Mouse (Mus musculus) limb, embryonic 14.5 days (tissue): ENCODE results near the gene Bend4. TPM values are rescaled to one million over a fixed set of nuclear protein-coding genes. Genes with fewer than 3 reads are reported as not detected.

Experiments used
- ATAC-seq: fragments of 200-750 bp; cut with Nextera tagmentation; 2 replicates; pipeline ENCODE4 v1.8.0; 2017; ENCODE audit warnings: low read depth, moderate number of reproducible peaks, moderate TSS enrichment; ENCODE audit not compliant: low FRiP score
- DNase-seq: peaks from one replicate; pipeline ENCODE4 v3.0.0-alpha.2; 2015; ENCODE audit warnings: low spot score
- H3K27ac ChIP-seq: fragments of 300-500 bp; sonication (generic); replicated peaks from 2 replicates; pipeline ENCODE4 v1.5.1; 2014; ENCODE audit warnings: low read depth, mild to moderate bottlenecking, low read length, moderate library complexity, mixed read lengths
- H3K27me3 ChIP-seq: fragments of 300-500 bp; sonication (generic); 2 replicates; pipeline ENCODE4 v1.6.1; 2014; ENCODE audit warnings: low read length, mixed read lengths; ENCODE audit not compliant: control insufficient read depth, insufficient read depth
- H3K36me3 ChIP-seq: fragments of 300-500 bp; sonication (generic); 2 replicates; pipeline ENCODE4 v1.6.1; 2014; ENCODE audit warnings: mild to moderate bottlenecking, low read length, moderate library complexity, mixed read lengths; ENCODE audit not compliant: control insufficient read depth, insufficient read depth
- H3K4me1 ChIP-seq: fragments of 300-500 bp; sonication (generic); 2 replicates; pipeline ENCODE4 v1.6.1; 2014; ENCODE audit warnings: antibody characterized with exemption, low read length, mixed read lengths; ENCODE audit not compliant: control insufficient read depth, insufficient read depth
- H3K4me2 ChIP-seq: fragments of 300-500 bp; sonication (generic); replicated peaks from 2 replicates; pipeline ENCODE4 v1.6.1; 2014; ENCODE audit warnings: low read depth, mild to moderate bottlenecking, low read length, moderate library complexity; ENCODE audit not compliant: severe bottlenecking
- H3K4me3 ChIP-seq: fragments of 300-500 bp; sonication (generic); replicated peaks from 2 replicates; pipeline ENCODE4 v1.5.1; 2014; ENCODE audit warnings: low read length
- H3K9ac ChIP-seq: fragments of 300-500 bp; sonication (generic); 2 replicates; pipeline ENCODE4 v1.6.1; 2014; ENCODE audit warnings: mild to moderate bottlenecking, low read depth, low read length, moderate library complexity; ENCODE audit not compliant: severe bottlenecking
- H3K9me3 ChIP-seq: fragments of 300-500 bp; sonication (generic); 2 replicates; pipeline ENCODE4 v1.6.1; 2016; ENCODE audit warnings: low read length; ENCODE audit not compliant: control insufficient read depth
- POLR2A ChIP-seq: fragments of 200-500 bp; IDR thresholded peaks from 2 replicates; pipeline ENCODE4 v1.8.0; 2012; ENCODE audit warnings: inconsistent platforms, mild to moderate bottlenecking, moderate library complexity, borderline replicate concordance; ENCODE audit not compliant: insufficient read depth, insufficient read length; ENCODE audit errors: extremely low read depth
- WGBS: fragments of 180-500 bp; shearing (Covaris S2); extraction: QIAGEN DNeasy Blood & Tissue Kit; methylation state at CpG from one replicate; pipeline ENCODE4 v1.1.7; 2014; 5-methylcytosine and 5-hydroxymethylcytosine counted together
- polyA plus RNA-seq, 2 experiments: library from polyadenylated mRNA; depleted of rRNA in 1 of 2; stranded (reverse) in 1 of 2; unstranded in 1 of 2; fragments of >200 nt; fragmentation: Nextera tagmentation in 1 of 2; extraction: Ambion mirVana in 1 of 2; gene quantifications; 2 replicates each; pipeline versions ENCODE4 v1.2.1 to v1.2.3; 2012 to 2014

The Bend4 gene
- polyA plus RNA-seq, 2 experiments: 2.1 to 3.6 TPM

GRCm38 (mm10) chr5:67395211-67395851, 32.8 kb downstream of the Bend4 start:
- Histone ChIP-seq H3K9me3 (no peaks in the 10 kb centered on the region), H3K4me2 (no peak overlapping the region), H3K27me3 (no peaks in the 10 kb centered on the region; the same call in 1 of the 2 replicates), H3K36me3 (no peaks in the 10 kb centered on the region; the same call in 1 of the 2 replicates), H3K27ac (no peak overlapping the region), H3K4me1 (peaks cover 12% of the 10 kb centered on the region), H3K4me3 (no peak overlapping the region), H3K9ac (no peak overlapping the region)
- ATAC-seq: no peak
- 78% methylated on average over 11 of the region's 11 CpGs for WGBS
- TF ChIP-seq POLR2A: no peak
- DNase-seq: no peak

DNA sequence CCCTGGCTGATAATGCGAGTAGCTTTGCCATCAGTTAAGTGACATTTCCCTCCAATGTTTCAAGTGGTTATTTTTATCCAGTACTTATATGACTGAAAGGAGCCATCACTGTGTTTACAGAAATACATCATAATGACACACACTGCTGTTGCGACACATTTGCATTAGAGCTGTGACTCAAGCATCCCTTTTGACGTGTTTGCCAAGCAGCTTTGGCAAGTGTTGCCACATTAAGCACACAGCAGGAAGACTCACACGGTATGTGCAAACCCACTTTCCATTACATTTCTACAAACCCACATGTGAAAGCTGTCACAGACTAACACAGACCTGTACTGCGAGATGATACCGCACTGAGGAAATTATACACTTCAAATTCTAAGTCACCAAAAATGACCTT, 34.2 kb downstream of the Bend4 start:
- Histone ChIP-seq H3K36me3 (no peaks in the 10 kb centered on the region; the same call in 1 of the 2 replicates), H3K9me3 (no peaks in the 10 kb centered on the region), H3K4me2 (no peak overlapping the region), H3K4me3 (no peak overlapping the region), H3K27me3 (no peaks in the 10 kb centered on the region; the same call in 1 of the 2 replicates), H3K9ac (no peak overlapping the region), H3K4me1 (no peaks in the 10 kb centered on the region), H3K27ac (no peak overlapping the region)
- TF ChIP-seq POLR2A: no peak
- no peak for DNase-seq
- 87% methylated on average over 6 of the region's 6 CpGs for WGBS
- no peak for ATAC-seq

- no peaks in the 10 kb centered on the region for H3K9me3 ChIP-seq
- H3K4me1 ChIP-seq: no peaks in the 10 kb centered on the region
- no peaks in the 10 kb centered on the region for H3K27me3 ChIP-seq
- no peak overlapping the region for H3K4me3 ChIP-seq
- H3K4me2 ChIP-seq: no peak overlapping the region
- H3K36me3 ChIP-seq: no peaks in the 10 kb centered on the region
- no peak for DNase-seq
- TF ChIP-seq POLR2A: no peak
- 87% methylated on average over 7 of the region's 7 CpGs for WGBS
- H3K9ac ChIP-seq: no peak overlapping the region
- H3K27ac ChIP-seq: no peak overlapping the region
- no peak for ATAC-seq
Measured at GRCm38 (mm10) chr5:67382556-67382955, 45.6 kb downstream of the Bend4 start.

DNA sequence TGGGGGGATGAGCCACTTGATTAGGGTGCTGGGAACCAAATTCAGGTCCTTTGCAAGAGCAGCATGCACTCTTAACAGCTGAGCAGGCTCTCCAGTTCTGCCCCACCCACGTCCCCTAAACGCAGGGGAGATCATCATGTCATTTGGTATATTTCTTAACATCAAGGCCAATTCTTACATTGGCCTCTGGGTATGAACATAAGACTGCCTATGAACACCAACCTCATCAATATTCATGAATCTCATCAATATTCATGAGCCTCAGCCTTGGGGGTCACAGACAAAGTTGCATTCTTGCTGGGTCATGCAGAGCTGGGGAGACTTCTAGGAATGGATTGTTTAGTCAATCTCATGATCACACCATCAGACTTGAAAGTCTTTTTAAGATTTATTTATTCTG, 46.4 kb downstream of the Bend4 start:
- Histone ChIP-seq H3K9ac (no peak overlapping the region), H3K9me3 (no peaks in the 10 kb centered on the region), H3K4me2 (no peak overlapping the region), H3K4me3 (no peak overlapping the region), H3K36me3 (no peaks in the 10 kb centered on the region), H3K27ac (no peak overlapping the region), H3K4me1 (no peaks in the 10 kb centered on the region), H3K27me3 (no peaks in the 10 kb centered on the region)
- DNase-seq (no peak), ATAC-seq (no peak)
- WGBS: 90% methylated on average over 2 of the region's 2 CpGs
- TF ChIP-seq POLR2A: no peak

GRCm38 (mm10) chr5:67377044-67377621, 51.0 kb downstream of the Bend4 start:
- ATAC-seq (no peak), DNase-seq (no peak)
- H3K4me3 ChIP-seq: no peak overlapping the region
- no peak overlapping the region for H3K4me2 ChIP-seq
- H3K9ac ChIP-seq: no peak overlapping the region
- no peaks in the 10 kb centered on the region for H3K36me3 ChIP-seq
- no peak overlapping the region for H3K27ac ChIP-seq
- H3K9me3 ChIP-seq: no peaks in the 10 kb centered on the region
- no peaks in the 10 kb centered on the region for H3K4me1 ChIP-seq
- no peak for TF ChIP-seq POLR2A
- H3K27me3 ChIP-seq: no peaks in the 10 kb centered on the region
- 71% methylated on average over 8 of the region's 8 CpGs for WGBS

GRCm38 (mm10) chr5:67362931-67363330, 65.2 kb downstream of the Bend4 start:
- no peak overlapping the region for H3K4me3 ChIP-seq
- H3K4me1 ChIP-seq: no peaks in the 10 kb centered on the region
- H3K9me3 ChIP-seq: no peaks in the 10 kb centered on the region
- ATAC-seq (no peak), DNase-seq (no peak)
- H3K27ac ChIP-seq: no peak overlapping the region
- no peaks in the 10 kb centered on the region for H3K27me3 ChIP-seq
- H3K36me3 ChIP-seq: no peaks in the 10 kb centered on the region
- 77% methylated on average over 2 of the region's 2 CpGs for WGBS
- no peak for TF ChIP-seq POLR2A
- H3K4me2 ChIP-seq: no peak overlapping the region
- H3K9ac ChIP-seq: no peak overlapping the region
